Mouse (Mus musculus): ENCODE results near the gene Tmem253.

DNA sequence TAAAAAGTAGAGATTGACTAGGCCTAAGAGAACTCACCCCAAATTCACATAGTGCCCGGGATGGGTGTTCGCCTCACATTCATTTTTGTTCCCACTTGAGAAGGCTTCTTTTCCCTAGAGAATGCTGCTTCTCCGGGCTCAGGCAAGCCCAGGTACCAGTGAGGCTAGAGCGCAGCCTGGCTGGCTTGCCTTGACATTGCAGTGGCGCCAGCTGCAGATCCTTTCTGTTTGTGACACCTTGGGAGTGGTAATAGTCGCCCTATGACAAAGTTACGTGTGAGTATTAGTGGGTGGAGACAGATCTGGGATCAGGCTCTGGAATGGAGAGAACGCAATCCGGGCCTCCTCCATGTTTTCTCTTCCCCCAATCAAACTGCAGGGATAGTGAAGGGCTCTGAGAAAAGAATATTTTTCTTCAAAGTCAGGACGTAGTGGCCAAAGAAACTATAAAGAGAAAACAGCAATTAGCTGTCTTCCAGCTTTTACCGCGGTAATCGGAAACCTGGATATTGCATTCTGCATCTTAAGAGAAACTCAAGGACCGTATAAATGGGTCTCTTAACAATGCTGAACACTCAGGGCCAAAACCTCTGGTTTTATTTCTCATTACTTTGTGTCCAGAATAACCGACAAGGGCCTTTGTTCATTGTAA lies 5.2 kb downstream of the Tmem253 start, which contains the start of gene Zfp219:
- no peak for TF ChIP-seq CTCF (IDR thresholded peaks at IDR 0.05; ENCODE audit: low read depth, low read length)
- TF ChIP-seq GATA2 (IDR thresholded peaks at IDR 0.05; ENCODE audit: borderline replicate concordance, low read depth, low read length), result no peak
- TF ChIP-seq GATA1 (IDR thresholded peaks at IDR 0.05; ENCODE audit: borderline replicate concordance, low read length), result no peak
- no peak for TF ChIP-seq TAL1 (conservative IDR thresholded peaks at IDR 0.05; ENCODE audit: low read depth, low read length)
